Mouse (Mus musculus) NIH3T3 (cell line): ENCODE measurements around the gene Apoc4.
A peak's percentile ranks its signal among the peaks of the same experiment; 100 is the strongest.

Experiments used
- DNase-seq: peaks from one replicate; pipeline ENCODE4 v3.0.0-alpha.2; 2012; ENCODE audit warnings: low read depth

Apoc4 gene

GRCm38 (mm10) chr7:19681202-19681694, at the start of gene Apoc4, which contains the start of gene Gm44805:
TSS of gene Apoc4 (minus strand) at chr7:19681479.
TSS of gene Gm44805 (minus strand) at chr7:19681423.
- DNase-seq: no peak

- peak; percentile 46 for DNase-seq
Observed at GRCm38 (mm10) chr7:19726541-19726940, 45.3 kb upstream of the Apoc4 start.

- no peak for DNase-seq
Observed at GRCm38 (mm10) chr7:19724167-19724566, 42.9 kb upstream of the Apoc4 start.

GRCm38 (mm10) chr7:19722754-19723195, 41.5 kb upstream of the Apoc4 start:
- DNase-seq: no peak

GRCm38 (mm10) chr7:19719200-19719599, 37.9 kb upstream of the Apoc4 start:
- no peak for DNase-seq

- no peak for DNase-seq
Observed at GRCm38 (mm10) chr7:19718297-19718952, 37.1 kb upstream of the Apoc4 start.

GRCm38 (mm10) chr7:19717346-19717745, 36.1 kb upstream of the Apoc4 start:
- no peak for DNase-seq

GRCm38 (mm10) chr7:19716822-19717221, 35.5 kb upstream of the Apoc4 start:
- no peak for DNase-seq

GRCm38 (mm10) chr7:19716055-19716682, 34.9 kb upstream of the Apoc4 start:
- DNase-seq: no peak

GRCm38 (mm10) chr7:19715239-19716054, 34.2 kb upstream of the Apoc4 start, which contains the start of gene Tomm40:
TSS of gene Tomm40 (minus strand) at chr7:19715438.
- peak; percentile 100 for DNase-seq

GRCm38 (mm10) chr7:19714836-19715235, 33.6 kb upstream of the Apoc4 start:
- DNase-seq: peak; percentile 29

- no peak for DNase-seq
Observed at GRCm38 (mm10) chr7:19713598-19713997, 32.3 kb upstream of the Apoc4 start.

GRCm38 (mm10) chr7:19713196-19713595, 31.9 kb upstream of the Apoc4 start:
- peak; percentile 54 for DNase-seq

- DNase-seq: peak; percentile 61
Observed at GRCm38 (mm10) chr7:19712414-19712813, 31.1 kb upstream of the Apoc4 start.

GRCm38 (mm10) chr7:19710650-19711049, 29.4 kb upstream of the Apoc4 start:
- no peak for DNase-seq

GRCm38 (mm10) chr7:19705271-19705670, 24.0 kb upstream of the Apoc4 start:
- no peak for DNase-seq

GRCm38 (mm10) chr7:19704475-19704874, 23.2 kb upstream of the Apoc4 start:
- DNase-seq: no peak

GRCm38 (mm10) chr7:19702859-19703555, 21.7 kb upstream of the Apoc4 start:
- no peak for DNase-seq

GRCm38 (mm10) chr7:19701069-19701761, 19.9 kb upstream of the Apoc4 start:
- peak; percentile 87 for DNase-seq

GRCm38 (mm10) chr7:19700299-19701068, 19.2 kb upstream of the Apoc4 start:
- DNase-seq: no peak

- no peak for DNase-seq
Observed at GRCm38 (mm10) chr7:19699827-19700148, 18.5 kb upstream of the Apoc4 start.
